Mouse (Mus musculus) heart, postnatal 0 days (tissue): ENCODE results near the gene G2e3. TPM values are rescaled to one million over a fixed set of nuclear protein-coding genes. Genes with fewer than 3 reads are reported as not detected.

Source experiments
- ATAC-seq: fragments of 200-750 bp; cut with Nextera tagmentation; 2 replicates; pipeline ENCODE4 v1.8.0; 2017; ENCODE audit warnings: low read depth, moderate number of reproducible peaks, moderate library complexity; ENCODE audit not compliant: insufficient read depth
- DNase-seq: peaks from one replicate; pipeline ENCODE4 v3.0.0-alpha.2; 2016; ENCODE audit warnings: low spot score
- H3K27ac ChIP-seq: fragments of 300-500 bp; sonication (generic); 2 replicates; pipeline ENCODE4 v1.5.1; 2014; ENCODE audit warnings: low read depth, mild to moderate bottlenecking
- H3K27me3 ChIP-seq: fragments of 300-500 bp; sonication (generic); 2 replicates; pipeline ENCODE4 v1.6.1; 2014; ENCODE audit warnings: low read length, mixed read lengths; ENCODE audit not compliant: control insufficient read depth, insufficient read depth
- H3K36me3 ChIP-seq: fragments of 300-500 bp; sonication (generic); replicated peaks from 2 replicates; pipeline ENCODE4 v1.6.1; 2014; ENCODE audit warnings: low read length, mixed read lengths; ENCODE audit not compliant: control insufficient read depth, insufficient read depth
- H3K4me1 ChIP-seq: fragments of 300-500 bp; sonication (generic); 2 replicates; pipeline ENCODE4 v1.6.1; 2014; ENCODE audit warnings: antibody characterized with exemption; ENCODE audit not compliant: control insufficient read depth, insufficient read depth
- H3K4me2 ChIP-seq: fragments of 300-500 bp; sonication (generic); 2 replicates; pipeline ENCODE4 v1.6.1; 2014; ENCODE audit warnings: low read depth, mild to moderate bottlenecking, low read length, moderate library complexity
- H3K4me3 ChIP-seq: fragments of 300-500 bp; sonication (generic); 2 replicates; pipeline ENCODE4 v1.5.1; 2014; ENCODE audit warnings: low read depth, low read length
- H3K9ac ChIP-seq: fragments of 300-500 bp; sonication (generic); replicated peaks from 2 replicates; pipeline ENCODE4 v1.6.1; 2014; ENCODE audit warnings: low read depth, low read length, mixed read lengths
- H3K9me3 ChIP-seq: fragments of 300-500 bp; sonication (generic); replicated peaks from 2 replicates; pipeline ENCODE4 v1.6.1; 2016; ENCODE audit warnings: low read length; ENCODE audit not compliant: control insufficient read depth
- CTCF ChIP-seq: IDR thresholded peaks from 2 replicates; pipeline ENCODE4 v1.5.1; 2016; ENCODE audit warnings: antibody characterized with exemption, control low read depth, low read depth
- EP300 ChIP-seq: IDR thresholded peaks from 2 replicates; pipeline ENCODE4 v1.6.1; 2016; ENCODE audit warnings: antibody characterized with exemption, low read depth
- WGBS: fragments of 180-500 bp; shearing (Covaris S2); extraction: QIAGEN DNeasy Blood & Tissue Kit; methylation state at CpG from one replicate; pipeline ENCODE4 v1.1.7; 2014; 5-methylcytosine and 5-hydroxymethylcytosine counted together
- polyA plus RNA-seq: library from polyadenylated mRNA; unstranded; fragments of >200 nt; fragmentation: Nextera tagmentation; extraction: Ambion mirVana; gene quantifications from 2 replicates; pipeline ENCODE4 v1.2.1, GENCODE M21; 2015
- total RNA-seq: library from RNA; depleted of rRNA; stranded (reverse); fragments of >200 nt; gene quantifications from 2 replicates; pipeline ENCODE4 v1.2.3, GENCODE M21; 2014; ENCODE audit warnings: low replicate concordance

The G2e3 gene
- total and polyA plus RNA-seq, 2 experiments from 2014 or later: 6.8 to 14.7 TPM

- peaks cover 63% of the 10 kb centered on the region for H3K36me3 ChIP-seq
- no peak for TF ChIP-seq EP300
- TF ChIP-seq CTCF: no peak
- WGBS: 44% methylated on average over 8 of the region's 8 CpGs
Observed at GRCm38 (mm10) chr12:51355296-51355695, 7.4 kb downstream of the G2e3 start.

DNA sequence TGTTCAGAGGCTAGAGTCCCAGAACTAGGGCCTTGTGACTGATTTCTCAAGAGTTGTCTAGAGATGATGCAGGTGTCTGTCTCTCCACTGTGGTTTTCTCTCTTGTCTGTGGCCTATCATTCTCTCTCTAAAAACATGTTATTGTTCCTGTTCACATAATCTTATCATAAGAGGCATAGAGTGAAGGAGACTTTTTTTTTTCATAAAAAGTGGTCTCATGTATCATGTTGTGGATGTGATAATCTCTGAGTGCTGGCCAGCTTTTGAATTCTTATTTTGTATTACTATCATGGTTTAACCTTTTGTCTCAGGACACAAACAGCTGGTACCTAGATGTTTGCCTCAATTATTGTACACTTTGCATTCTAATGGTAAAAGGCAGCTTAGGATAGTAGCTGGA lies 13.4 kb downstream of the G2e3 start:
- TF ChIP-seq EP300 (no peak), CTCF (no peak)

More at GRCm38 (mm10) chr12:51355296-51355695, 7.4 kb downstream of the G2e3 start:
- no peak overlapping the region for H3K9ac ChIP-seq
- no peak overlapping the region for H3K4me2 ChIP-seq
- H3K4me3 ChIP-seq: no peak overlapping the region
- DNase-seq (no peak), ATAC-seq (no peak)
- H3K27me3 ChIP-seq: no peaks in the 10 kb centered on the region
- peaks cover 6% of the 10 kb centered on the region; the same call in 1 of the 2 replicates for H3K4me1 ChIP-seq
- H3K9me3 ChIP-seq: no peaks in the 10 kb centered on the region
- no peak overlapping the region; the same call in 1 of the 2 replicates for H3K27ac ChIP-seq

GRCm38 (mm10) chr12:51362898-51363297 lies 15.0 kb downstream of the G2e3 start:
- Histone ChIP-seq H3K27me3 (no peaks in the 10 kb centered on the region), H3K4me2 (no peak overlapping the region), H3K4me3 (no peak overlapping the region), H3K36me3 (peaks cover 69% of the 10 kb centered on the region), H3K9me3 (no peaks in the 10 kb centered on the region), H3K27ac (no peak overlapping the region), H3K4me1 (no peaks in the 10 kb centered on the region), H3K9ac (no peak overlapping the region)
- TF ChIP-seq EP300 (no peak), CTCF (no peak)
- DNase-seq (no peak), ATAC-seq (no peak)
- 100% methylated on average over 1 of the region's 1 CpGs for WGBS

More for the DNA sequence above, 13.4 kb downstream of the G2e3 start:
- peaks cover 68% of the 10 kb centered on the region for H3K36me3 ChIP-seq
- H3K27ac ChIP-seq: no peak overlapping the region
- no peak for ATAC-seq
- H3K9me3 ChIP-seq: no peaks in the 10 kb centered on the region
- no peaks in the 10 kb centered on the region for H3K4me1 ChIP-seq
- no peaks in the 10 kb centered on the region for H3K27me3 ChIP-seq
- H3K4me3 ChIP-seq: no peak overlapping the region
- no peak for DNase-seq
- H3K4me2 ChIP-seq: no peak overlapping the region
- H3K9ac ChIP-seq: no peak overlapping the region

DNA sequence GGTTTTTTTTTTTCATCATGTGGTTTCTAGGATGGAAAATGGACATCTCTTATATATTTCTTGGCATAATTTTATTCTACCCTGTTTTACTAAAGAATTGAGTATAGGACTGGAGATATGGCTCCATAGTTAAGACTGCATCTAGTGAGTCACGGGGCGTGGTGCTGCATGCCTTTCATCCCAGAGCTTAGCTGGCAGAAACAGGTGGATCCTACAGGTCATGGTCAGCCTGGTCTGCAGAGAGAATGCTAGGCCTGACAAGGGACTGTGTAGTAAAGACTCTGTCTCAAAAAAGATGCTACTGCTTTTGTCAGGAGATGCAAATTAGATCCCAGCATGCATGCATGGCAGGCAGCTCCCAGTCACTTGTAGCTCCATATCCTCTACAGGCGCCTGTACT lies 20.6 kb downstream of the G2e3 start:
- H3K27me3 ChIP-seq: no peaks in the 10 kb centered on the region
- no peak overlapping the region for H3K9ac ChIP-seq
- H3K27ac ChIP-seq: no peak overlapping the region
- no peaks in the 10 kb centered on the region for H3K4me1 ChIP-seq
- H3K36me3 ChIP-seq: peaks cover 70% of the 10 kb centered on the region
- DNase-seq (no peak), ATAC-seq (no peak)
- TF ChIP-seq CTCF (no peak), EP300 (no peak)
- H3K9me3 ChIP-seq: no peaks in the 10 kb centered on the region
- no peak overlapping the region for H3K4me2 ChIP-seq
- no peak overlapping the region for H3K4me3 ChIP-seq
- 97% methylated on average over 3 of the region's 3 CpGs for WGBS

- Histone ChIP-seq H3K4me1 (no peaks in the 10 kb centered on the region), H3K9me3 (no peaks in the 10 kb centered on the region), H3K27me3 (no peaks in the 10 kb centered on the region), H3K9ac (peak within 1 kb of the TSS; percentile 86), H3K4me3 (peak within 1 kb of the TSS; percentile 82), H3K27ac (peak within 1 kb of the TSS; percentile 93), H3K4me2 (peak within 1 kb of the TSS; percentile 76), H3K36me3 (peaks cover 25% of the 10 kb centered on the region)
- no peak for TF ChIP-seq CTCF
- TF ChIP-seq EP300: no peak
- DNase-seq (peak; percentile 98), ATAC-seq (peak; percentile 100)
- WGBS: 2% methylated on average over 34 of the region's 34 CpGs
Observed at GRCm38 (mm10) chr12:51377003-51377887, 29.4 kb downstream of the G2e3 start, which contains the start of gene Scfd1. Scfd1 (plus strand) TSS chr12:51377510.

- peak overlapping the region; percentile 93 for H3K27ac ChIP-seq
- WGBS: 12% methylated on average over 6 of the region's 6 CpGs
- H3K27me3 ChIP-seq: no peaks in the 10 kb centered on the region
- TF ChIP-seq EP300 (no peak), CTCF (no peak)
- peaks cover 20% of the 10 kb centered on the region for H3K36me3 ChIP-seq
- H3K4me3 ChIP-seq: peak overlapping the region; percentile 82
- H3K9me3 ChIP-seq: no peaks in the 10 kb centered on the region
- peak overlapping the region; percentile 86 for H3K9ac ChIP-seq
- ATAC-seq (no peak), DNase-seq (no peak)
- H3K4me2 ChIP-seq: peak overlapping the region; percentile 75
- H3K4me1 ChIP-seq: no peaks in the 10 kb centered on the region
Observed at GRCm38 (mm10) chr12:51377888-51378190, 30.0 kb downstream of the G2e3 start.
